Mouse (Mus musculus): ENCODE data around the gene Ttll4. TPM values are rescaled to one million over a fixed set of nuclear protein-coding genes. Genes with fewer than 3 reads are reported as not detected.

The Ttll4 gene
- 31.5 and 35.0 TPM in 2 replicates for polyA plus RNA-seq (2014; fragmentation: Nextera tagmentation; extraction: Ambion mirVana)

- no peaks in the 10 kb centered on the region for H3K36me3 ChIP-seq (ENCODE audit: control insufficient read depth, insufficient read depth, low read length)
- H3K4me1 ChIP-seq (replicated peaks; ENCODE audit: control insufficient read depth, insufficient read depth, low read length) = peaks cover 6% of the 10 kb centered on the region; the same call in 1 of the 2 replicates
- WGBS = under 1% methylated on average over 61 of the region's 66 CpGs
- H3K9ac ChIP-seq (ENCODE audit: low read depth, low read length) = peak within 1 kb of the TSS; percentile 92
- H3K9me3 ChIP-seq (ENCODE audit: control insufficient read depth, low read length) = no peaks in the 10 kb centered on the region
- H3K4me2 ChIP-seq = peak within 1 kb of the TSS; percentile 81
- ATAC-seq (replicated peaks; ENCODE audit: low FRiP score) (peak; percentile 97), DNase-seq (ENCODE audit: low spot score) (peak; percentile 90)
- peak within 1 kb of the TSS; percentile 88 for H3K27ac ChIP-seq (ENCODE audit: low read depth, low read length)
- no peaks in the 10 kb centered on the region for H3K27me3 ChIP-seq (replicated peaks; ENCODE audit: control insufficient read depth, insufficient read depth, low read length)
- peak within 1 kb of the TSS; percentile 87 for H3K4me3 ChIP-seq (ENCODE audit: low read depth, low read length)
These were observed at the start of gene Ttll4 for GRCm38 (mm10) chr1:74661448-74662195. Gene Ttll4 (plus strand): TSS chr1:74661745.

- no peaks in the 10 kb centered on the region for H3K9me3 ChIP-seq (ENCODE audit: control insufficient read depth, low read length)
- no peak for DNase-seq (ENCODE audit: low spot score)
- no peaks in the 10 kb centered on the region for H3K36me3 ChIP-seq (ENCODE audit: control insufficient read depth, insufficient read depth, low read length)
- no peak overlapping the region for H3K27ac ChIP-seq (ENCODE audit: low read depth, low read length)
- no peak overlapping the region for H3K9ac ChIP-seq (ENCODE audit: low read depth, low read length)
- H3K4me1 ChIP-seq (replicated peaks; ENCODE audit: control insufficient read depth, insufficient read depth, low read length) = no peaks in the 10 kb centered on the region
- H3K4me2 ChIP-seq = no peak overlapping the region
- H3K27me3 ChIP-seq (replicated peaks; ENCODE audit: control insufficient read depth, insufficient read depth, low read length) = no peaks in the 10 kb centered on the region
- 82% methylated on average over 1 of the region's 1 CpGs for WGBS
- no peak for ATAC-seq (replicated peaks; ENCODE audit: low FRiP score)
- no peak overlapping the region for H3K4me3 ChIP-seq (ENCODE audit: low read depth, low read length)
These were observed 37.4 kb upstream of the Ttll4 start for GRCm38 (mm10) chr1:74624183-74624582.

GRCm38 (mm10) chr1:74626076-74626475 lies 35.5 kb upstream of the Ttll4 start:
- ATAC-seq (replicated peaks; ENCODE audit: low FRiP score) = no peak
- 81% methylated on average over 4 of the region's 4 CpGs for WGBS

GRCm38 (mm10) chr1:74628001-74628400 lies 33.5 kb upstream of the Ttll4 start:
- peaks cover 3% of the 10 kb centered on the region; the same call in 1 of the 2 replicates for H3K27me3 ChIP-seq (replicated peaks; ENCODE audit: control insufficient read depth, insufficient read depth, low read length)
- H3K4me1 ChIP-seq (replicated peaks; ENCODE audit: control insufficient read depth, insufficient read depth, low read length) = no peaks in the 10 kb centered on the region
- H3K9ac ChIP-seq (ENCODE audit: low read depth, low read length) = no peak overlapping the region
- H3K4me3 ChIP-seq (ENCODE audit: low read depth, low read length) = no peak overlapping the region
- H3K27ac ChIP-seq (ENCODE audit: low read depth, low read length) = no peak overlapping the region
- no peak overlapping the region for H3K4me2 ChIP-seq
- DNase-seq (ENCODE audit: low spot score) (no peak), ATAC-seq (replicated peaks; ENCODE audit: low FRiP score) (no peak)
- WGBS = 53% methylated on average over 7 of the region's 7 CpGs
- H3K9me3 ChIP-seq (ENCODE audit: control insufficient read depth, low read length) = no peaks in the 10 kb centered on the region
- no peaks in the 10 kb centered on the region for H3K36me3 ChIP-seq (ENCODE audit: control insufficient read depth, insufficient read depth, low read length)

More at GRCm38 (mm10) chr1:74626076-74626475, 35.5 kb upstream of the Ttll4 start:
- H3K4me2 ChIP-seq = no peak overlapping the region
- no peaks in the 10 kb centered on the region for H3K27me3 ChIP-seq (replicated peaks; ENCODE audit: control insufficient read depth, insufficient read depth, low read length)
- no peaks in the 10 kb centered on the region for H3K9me3 ChIP-seq (ENCODE audit: control insufficient read depth, low read length)
- no peak overlapping the region for H3K9ac ChIP-seq (ENCODE audit: low read depth, low read length)
- no peak for DNase-seq (ENCODE audit: low spot score)
- no peak overlapping the region for H3K4me3 ChIP-seq (ENCODE audit: low read depth, low read length)
- no peak overlapping the region for H3K27ac ChIP-seq (ENCODE audit: low read depth, low read length)
- H3K36me3 ChIP-seq (ENCODE audit: control insufficient read depth, insufficient read depth, low read length) = no peaks in the 10 kb centered on the region
- no peaks in the 10 kb centered on the region for H3K4me1 ChIP-seq (replicated peaks; ENCODE audit: control insufficient read depth, insufficient read depth, low read length)

GRCm38 (mm10) chr1:74632734-74633133 lies 28.8 kb upstream of the Ttll4 start:
- ATAC-seq (replicated peaks; ENCODE audit: low FRiP score) = no peak
- Histone ChIP-seq H3K4me2 (no peak overlapping the region), H3K9ac (ENCODE audit: low read depth, low read length) (no peak overlapping the region), H3K4me3 (ENCODE audit: low read depth, low read length) (no peak overlapping the region), H3K9me3 (ENCODE audit: control insufficient read depth, low read length) (no peaks in the 10 kb centered on the region), H3K27me3 (replicated peaks; ENCODE audit: control insufficient read depth, insufficient read depth, low read length) (peaks cover 3% of the 10 kb centered on the region; the same call in 1 of the 2 replicates), H3K27ac (ENCODE audit: low read depth, low read length) (no peak overlapping the region), H3K36me3 (ENCODE audit: control insufficient read depth, insufficient read depth, low read length) (no peaks in the 10 kb centered on the region), H3K4me1 (replicated peaks; ENCODE audit: control insufficient read depth, insufficient read depth, low read length) (no peaks in the 10 kb centered on the region)
- WGBS = 67% methylated on average over 4 of the region's 4 CpGs
- no peak for DNase-seq (ENCODE audit: low spot score)

- no peaks in the 10 kb centered on the region for H3K36me3 ChIP-seq (ENCODE audit: control insufficient read depth, insufficient read depth, low read length)
- no peak overlapping the region for H3K27ac ChIP-seq (ENCODE audit: low read depth, low read length)
- no peak overlapping the region for H3K9ac ChIP-seq (ENCODE audit: low read depth, low read length)
- DNase-seq (ENCODE audit: low spot score) = no peak
- ATAC-seq (replicated peaks; ENCODE audit: low FRiP score) = no peak
- no peaks in the 10 kb centered on the region for H3K4me1 ChIP-seq (replicated peaks; ENCODE audit: control insufficient read depth, insufficient read depth, low read length)
- H3K9me3 ChIP-seq (ENCODE audit: control insufficient read depth, low read length) = no peaks in the 10 kb centered on the region
- no peaks in the 10 kb centered on the region for H3K27me3 ChIP-seq (replicated peaks; ENCODE audit: control insufficient read depth, insufficient read depth, low read length)
- no peak overlapping the region for H3K4me2 ChIP-seq
- 75% methylated on average over 2 of the region's 2 CpGs for WGBS
- H3K4me3 ChIP-seq (ENCODE audit: low read depth, low read length) = no peak overlapping the region
These were observed 18.0 kb upstream of the Ttll4 start for GRCm38 (mm10) chr1:74643524-74643923.

- no peak for DNase-seq (ENCODE audit: low spot score)
These were observed 17.6 kb upstream of the Ttll4 start for GRCm38 (mm10) chr1:74643926-74644325.

GRCm38 (mm10) chr1:74662253-74662865 lies 814 bp downstream of the Ttll4 start:
- WGBS = 3% methylated on average over 13 of the region's 13 CpGs

More at GRCm38 (mm10) chr1:74643926-74644325, 17.6 kb upstream of the Ttll4 start:
- H3K4me1 ChIP-seq (replicated peaks; ENCODE audit: control insufficient read depth, insufficient read depth, low read length) = no peaks in the 10 kb centered on the region
- H3K4me3 ChIP-seq (ENCODE audit: low read depth, low read length) = no peak overlapping the region
- H3K9me3 ChIP-seq (ENCODE audit: control insufficient read depth, low read length) = no peaks in the 10 kb centered on the region
- H3K27me3 ChIP-seq (replicated peaks; ENCODE audit: control insufficient read depth, insufficient read depth, low read length) = no peaks in the 10 kb centered on the region
- H3K27ac ChIP-seq (ENCODE audit: low read depth, low read length) = no peak overlapping the region
- H3K9ac ChIP-seq (ENCODE audit: low read depth, low read length) = no peak overlapping the region
- H3K4me2 ChIP-seq = no peak overlapping the region
- no peak for ATAC-seq (replicated peaks; ENCODE audit: low FRiP score)
- H3K36me3 ChIP-seq (ENCODE audit: control insufficient read depth, insufficient read depth, low read length) = no peaks in the 10 kb centered on the region

More at GRCm38 (mm10) chr1:74662253-74662865, 814 bp downstream of the Ttll4 start:
- H3K4me1 ChIP-seq (replicated peaks; ENCODE audit: control insufficient read depth, insufficient read depth, low read length) = peaks cover 6% of the 10 kb centered on the region; the same call in 1 of the 2 replicates
- H3K4me3 ChIP-seq (ENCODE audit: low read depth, low read length) = peak overlapping the region; percentile 87
- no peaks in the 10 kb centered on the region for H3K27me3 ChIP-seq (replicated peaks; ENCODE audit: control insufficient read depth, insufficient read depth, low read length)
- no peaks in the 10 kb centered on the region for H3K36me3 ChIP-seq (ENCODE audit: control insufficient read depth, insufficient read depth, low read length)
- peak overlapping the region; percentile 92 for H3K9ac ChIP-seq (ENCODE audit: low read depth, low read length)
- ATAC-seq (replicated peaks; ENCODE audit: low FRiP score) (no peak; the same call in 1 of the 2 replicates), DNase-seq (ENCODE audit: low spot score) (no peak)
- peak overlapping the region; percentile 88 for H3K27ac ChIP-seq (ENCODE audit: low read depth, low read length)
- no peaks in the 10 kb centered on the region for H3K9me3 ChIP-seq (ENCODE audit: control insufficient read depth, low read length)
- peak overlapping the region; percentile 81 for H3K4me2 ChIP-seq
